ENCODE assay signal across 28 mouse cellular contexts in genomic region chr8:3735599-3735998, GRCm38 (mm10). TPM values are rescaled to one million over a fixed set of nuclear protein-coding genes. Genes with fewer than 3 reads are reported as not detected.
"Had no signal": no experiment of that assay in that cellular context is flagged by ENCODE, and none has a peak within 500 bp of the region (broad histone marks: within the 10 kb centered on the region; RNA-seq: fewer than 3 reads in every experiment).

No protein-coding gene starts in this region.

- DNase-seq: gastrocnemius, adult 2 months; gastrocnemius, postnatal 10 days; gastrocnemius, postnatal 25 days; heart, adult 2 months; heart, postnatal 10 days; heart, postnatal 4 days; kidney, adult 18-20 months; kidney, adult 8-10 months; kidney, postnatal 10 days; kidney, postnatal 25 days; kidney, postnatal 4 days; liver; liver, embryonic 13.5 days had no signal

- H3K4me3 ChIP-seq: gastrocnemius, adult 2 months; heart, adult 2 months; heart, embryonic 10.5 days; heart, embryonic 12.5 days; hindbrain, embryonic 10.5 days; hindbrain, embryonic 12.5 days; intestine, embryonic 15.5 days; layer of hippocampus, adult 2 months; limb, embryonic 10.5 days; limb, embryonic 12.5 days; liver, embryonic 13.5 days; liver, embryonic 15.5 days had no signal

- H3K27ac ChIP-seq: gastrocnemius, adult 2 months; heart, adult 2 months; heart, embryonic 10.5 days; hindbrain, embryonic 10.5 days; hindbrain, embryonic 12.5 days; hindbrain, embryonic 14.5 days; intestine, embryonic 15.5 days; layer of hippocampus, adult 2 months; limb, embryonic 10.5 days; limb, embryonic 12.5 days; liver, embryonic 15.5 days had no signal

RNA-seq across cellular contexts. Expression of gene Cd209a, which starts 13.2 kb away (rescaled TPM):
- total RNA-seq: gastrocnemius, postnatal 10 days; gastrocnemius, postnatal 25 days; heart, postnatal 10 days; heart, postnatal 4 days; layer of hippocampus, postnatal 10 days; layer of hippocampus, postnatal 25 days; left cerebral cortex, postnatal 14 days had no signal

RNA-seq across cellular contexts. Expression of gene Clec4g, which starts 15.1 kb away (rescaled TPM):
- total RNA-seq: gastrocnemius, adult 2 months; gastrocnemius, postnatal 10 days; gastrocnemius, postnatal 25 days; layer of hippocampus, adult 2 months; layer of hippocampus, postnatal 10 days; layer of hippocampus, postnatal 25 days; left cerebral cortex, postnatal 14 days; left cerebral cortex, postnatal 36 days had no signal

RNA-seq across cellular contexts. Expression of gene Fcer2a, which starts 41.6 kb away (rescaled TPM):
- total RNA-seq: gastrocnemius, adult 2 months; layer of hippocampus, adult 2 months; layer of hippocampus, postnatal 10 days; layer of hippocampus, postnatal 25 days; left cerebral cortex, adult 8-10 months; left cerebral cortex, postnatal 14 days; left cerebral cortex, postnatal 36 days had no signal
